Mouse (Mus musculus) adrenal gland, postnatal 36 days (tissue): ENCODE results near the gene Cotl1. TPM values are rescaled to one million over a fixed set of nuclear protein-coding genes. Genes with fewer than 3 reads are reported as not detected.

Experiments
- DNase-seq, 2 experiments: peaks; one replicate each; pipeline ENCODE4 v3.0.0; 2021; ENCODE audit warnings: mixed read lengths in 1 of 2
- total RNA-seq, 2 experiments: library from RNA; stranded (reverse); gene quantifications; 2 replicates each; pipeline ENCODE4 v1.2.3; 2021

The Cotl1 gene
- total RNA-seq, 2 experiments from 2014 or later: 44.4 to 51.3 TPM

DNA sequence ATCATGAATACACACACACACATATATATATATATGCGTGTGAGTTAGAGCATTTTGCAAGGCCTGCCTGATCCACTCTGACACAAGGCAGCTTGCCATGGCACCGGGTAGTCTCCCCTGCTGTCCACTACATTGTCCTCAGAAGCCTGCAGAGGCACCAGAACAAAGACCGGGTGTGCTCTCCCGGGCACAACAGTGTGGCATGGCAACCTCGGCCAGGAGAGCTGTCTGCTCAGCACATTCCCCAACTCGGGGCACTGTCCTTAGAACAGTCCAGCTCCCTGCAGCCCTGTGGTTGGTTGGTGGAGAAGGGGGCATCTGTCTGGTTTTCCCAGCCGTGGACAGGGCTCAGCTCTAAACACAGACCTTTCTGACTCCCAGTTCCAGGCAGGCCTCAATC, 21.0 kb downstream of the Cotl1 start:
- DNase-seq: no peak

DNA sequence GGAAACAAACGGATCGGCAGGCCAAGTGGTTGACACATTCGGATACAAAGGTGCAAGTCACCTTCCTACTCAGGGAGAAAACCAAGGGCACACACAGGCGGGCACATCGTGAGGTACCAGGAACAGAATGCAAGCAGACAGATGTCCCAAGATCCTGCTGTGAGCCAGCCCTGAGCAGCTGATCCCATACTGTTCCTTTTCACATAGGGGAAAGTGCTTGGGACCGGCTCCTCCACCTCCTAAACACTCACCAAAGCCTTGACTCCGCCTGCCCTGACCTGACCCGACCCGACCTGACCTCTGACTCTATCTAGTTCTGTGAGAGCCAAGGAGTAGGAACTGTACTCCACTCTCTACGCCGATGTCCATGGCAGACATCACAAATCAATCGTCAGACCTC, 22.9 kb downstream of the Cotl1 start:
- no peak for DNase-seq

DNA sequence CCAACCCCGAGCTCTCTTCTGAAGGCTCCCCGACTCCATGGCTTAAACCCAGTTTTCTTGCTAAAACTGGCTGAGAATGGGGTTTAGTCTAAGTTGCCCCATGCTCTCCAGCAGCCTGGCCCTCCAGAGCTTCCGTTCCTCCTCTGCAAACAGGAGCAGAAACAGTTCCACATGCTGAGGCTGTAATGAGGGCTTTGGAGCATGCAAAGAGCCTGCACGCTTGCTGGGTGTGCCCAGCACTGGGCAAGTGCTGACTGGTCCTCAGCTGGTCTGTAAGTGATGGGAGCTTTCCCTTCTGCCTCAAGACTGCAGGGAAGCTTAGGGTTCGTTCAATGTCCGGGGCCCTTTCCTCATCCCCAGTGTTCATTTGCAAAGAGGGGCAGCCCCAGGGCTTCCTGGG, 24.1 kb downstream of the Cotl1 start:
- no peak for DNase-seq

DNA sequence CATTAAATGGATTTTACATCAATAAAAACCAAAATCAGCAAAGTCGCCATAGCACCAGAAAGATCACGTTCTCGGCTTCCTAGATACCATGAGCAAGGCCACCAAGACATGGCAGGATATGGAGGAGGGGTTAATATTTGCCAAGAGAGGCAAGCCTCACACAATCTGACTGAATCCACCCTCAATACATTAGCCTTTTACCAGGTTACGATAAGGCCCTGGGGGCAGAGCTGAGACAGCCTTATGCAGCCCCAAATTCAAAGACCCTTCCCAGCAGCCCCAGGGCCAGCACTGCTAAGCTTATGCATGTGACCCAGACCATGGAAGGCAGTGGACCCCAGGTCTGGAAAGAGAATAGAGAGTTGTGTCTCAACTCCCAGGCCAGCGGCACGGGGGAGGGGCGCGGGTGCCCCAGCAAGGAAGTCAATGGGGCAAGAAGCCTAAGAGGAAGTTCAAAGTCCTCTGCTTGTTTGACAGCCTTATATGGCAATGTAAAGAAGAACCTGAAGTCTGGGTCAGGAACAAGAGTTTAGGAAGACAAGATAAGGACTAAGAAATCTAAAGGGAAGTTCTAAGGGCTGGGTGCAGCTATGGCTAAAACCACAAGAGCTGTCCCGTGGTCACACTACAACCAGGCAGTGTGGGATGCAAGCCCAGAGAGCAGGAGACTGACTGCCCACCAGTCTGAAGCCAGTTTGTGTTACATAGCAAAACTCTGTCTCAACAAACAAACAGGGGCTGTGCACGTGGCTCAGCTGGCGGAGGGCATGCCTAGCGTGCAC, 27.5 kb downstream of the Cotl1 start:
- peak in 1 of 2 experiments; percentile 59 for DNase-seq

DNA sequence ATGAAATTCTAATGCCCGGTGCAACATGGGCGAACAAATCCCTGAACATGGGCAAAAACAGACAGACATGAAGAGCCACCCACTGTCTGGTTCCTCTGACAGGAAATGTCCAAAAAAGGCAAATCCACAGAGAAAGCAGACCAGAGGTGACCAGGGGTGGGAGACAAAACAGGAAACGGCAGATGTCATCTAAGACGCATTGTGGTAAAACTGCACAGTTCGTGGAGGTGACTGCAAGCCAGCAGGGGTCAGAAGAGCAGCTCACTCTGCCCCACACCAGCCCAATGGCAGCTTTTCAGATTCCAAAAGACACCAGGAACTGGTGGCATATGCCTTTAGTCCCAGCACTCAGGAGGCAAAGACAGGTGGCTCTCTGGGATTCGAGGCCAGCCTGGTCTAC, 28.4 kb downstream of the Cotl1 start:
- DNase-seq: no peak

DNA sequence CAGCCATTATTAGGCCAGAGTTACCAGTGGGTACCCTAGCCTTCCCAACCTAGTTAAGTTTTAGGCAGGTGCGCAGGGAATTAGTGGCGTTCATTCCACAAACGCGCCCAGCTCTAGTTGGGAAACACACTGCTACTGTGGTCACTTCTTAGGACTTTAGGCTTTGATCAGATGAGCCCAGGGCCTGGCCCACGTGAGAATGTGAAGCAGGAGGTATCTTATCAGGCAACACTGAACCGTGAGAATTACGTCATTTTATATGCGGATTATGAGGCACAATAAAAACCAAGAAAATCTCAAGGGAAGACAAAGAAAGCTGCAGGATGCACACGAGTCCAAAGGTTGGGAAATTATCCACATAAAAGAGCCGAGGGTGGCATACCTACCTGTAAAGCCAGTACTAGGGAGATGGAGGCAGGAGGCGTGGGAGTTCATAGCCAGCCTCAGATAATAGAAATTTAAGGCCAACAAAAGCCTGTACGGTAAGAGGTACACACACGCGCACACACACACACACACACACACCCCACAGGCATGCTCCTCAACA, 29.3 kb downstream of the Cotl1 start:
- no peak for DNase-seq

DNA sequence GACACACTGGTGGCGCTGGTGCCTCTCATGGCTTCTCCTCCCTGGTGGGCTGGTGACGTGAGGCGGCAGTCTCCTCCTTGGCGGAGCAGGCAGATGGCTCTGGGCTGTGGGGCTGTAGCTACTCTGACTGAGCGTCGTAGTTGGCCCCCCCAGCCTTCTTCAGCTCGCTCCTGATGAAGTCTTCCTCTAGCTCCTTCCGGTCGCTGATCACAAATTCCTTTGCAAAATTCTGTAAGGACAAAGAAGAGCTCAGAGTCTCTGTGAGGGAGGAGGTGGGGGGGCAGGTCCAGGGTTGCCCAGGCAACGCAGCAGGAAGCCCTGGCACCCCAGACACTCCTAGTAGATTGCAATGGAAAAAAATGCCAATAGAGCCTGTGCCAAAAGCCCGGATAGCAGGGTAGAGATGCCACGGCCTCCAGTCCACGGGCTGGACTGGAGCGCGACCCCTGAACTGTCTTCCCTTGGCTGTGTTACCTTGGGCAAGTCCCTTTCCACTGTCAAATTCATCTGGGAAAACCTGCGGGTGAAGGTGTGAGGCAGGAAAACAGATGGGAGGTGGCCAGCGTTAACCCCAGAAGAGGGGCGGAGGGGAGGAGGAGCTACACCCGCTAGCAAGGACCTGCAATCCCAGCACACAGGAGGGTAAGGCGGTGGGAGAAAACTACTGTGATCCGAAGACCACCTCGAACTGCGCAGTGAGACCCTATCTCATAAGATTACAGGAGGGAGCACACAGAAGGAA, 30.0 kb downstream of the Cotl1 start:
- DNase-seq: no peak

DNA sequence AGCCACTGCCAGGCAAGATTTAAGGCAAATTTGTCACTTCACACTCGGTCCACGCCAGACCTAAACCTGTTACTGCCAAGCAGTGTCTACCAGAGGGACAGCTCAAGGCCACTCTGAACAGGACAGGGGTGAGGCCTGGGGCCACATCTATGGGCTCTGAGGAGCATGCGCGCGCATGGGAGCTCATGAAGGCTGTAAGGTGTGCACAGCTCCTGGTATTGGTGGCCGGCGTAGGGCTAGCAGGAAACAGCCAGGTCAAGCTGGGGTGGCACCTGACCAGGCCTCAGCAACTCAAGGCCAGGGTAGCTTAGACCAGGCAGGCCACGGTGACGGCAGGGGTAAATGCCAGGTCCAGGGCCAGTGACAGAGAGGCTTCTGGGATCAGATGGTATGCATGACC, 30.7 kb downstream of the Cotl1 start:
- DNase-seq: no peak

DNA sequence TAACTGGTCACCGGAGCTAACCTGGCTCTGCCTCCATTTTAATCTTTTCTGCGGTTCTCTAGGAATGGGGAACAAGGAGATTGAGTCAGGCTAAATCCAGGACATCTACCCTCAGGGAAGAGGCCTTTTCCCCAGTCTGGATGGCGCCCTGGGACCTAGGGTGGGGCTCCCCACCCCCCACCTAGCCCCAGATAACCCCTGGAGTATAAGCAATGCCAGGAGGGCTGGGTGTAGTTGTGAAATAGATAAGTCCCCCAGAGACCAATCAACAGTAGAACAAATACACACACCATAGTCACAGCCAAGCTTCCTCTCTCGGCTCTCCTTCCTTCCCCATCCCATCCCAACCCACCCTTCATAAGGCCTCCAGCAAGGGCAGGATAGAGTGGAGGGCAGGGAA, 32.7 kb downstream of the Cotl1 start:
- DNase-seq: no peak

DNA sequence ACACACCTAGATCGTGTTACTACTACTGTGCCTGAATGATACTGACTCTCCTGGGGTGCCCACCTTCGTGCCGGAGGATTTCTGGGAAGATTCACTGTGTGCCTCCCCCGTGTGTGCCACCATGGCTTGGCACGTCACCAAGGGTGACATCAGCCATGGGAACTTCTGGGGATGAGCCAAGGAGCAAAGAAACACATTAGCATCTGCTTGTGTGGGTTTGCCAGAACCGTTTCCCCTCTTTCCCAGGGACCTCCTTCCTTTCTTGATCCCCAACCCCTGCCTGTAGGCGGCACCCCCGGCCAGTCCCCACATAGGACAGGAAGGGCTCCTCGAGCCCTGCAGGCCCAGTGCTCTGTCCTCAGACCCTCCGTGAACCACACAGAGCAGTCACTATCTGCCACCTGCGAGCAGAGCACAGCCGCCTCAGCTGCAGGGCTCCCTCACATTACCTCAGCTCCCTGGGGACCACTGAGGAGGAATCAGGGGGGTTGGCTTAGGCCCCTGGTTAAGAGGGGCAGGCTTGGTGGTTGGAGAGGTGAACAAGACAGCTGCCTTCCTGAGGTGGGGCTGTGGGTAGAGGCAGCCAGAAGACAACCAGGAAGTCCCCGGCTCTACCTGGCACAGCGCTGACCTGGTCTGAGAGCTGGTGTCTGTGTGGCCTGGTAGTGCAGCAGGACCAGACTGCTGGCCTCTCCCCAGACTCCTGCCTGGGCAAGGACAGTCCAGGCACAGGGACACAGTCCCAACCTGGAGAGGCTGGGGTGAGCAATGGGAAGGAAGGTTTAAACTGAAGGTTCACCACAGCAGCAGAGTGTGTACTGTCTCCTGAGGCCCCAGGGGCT, 33.7 kb downstream of the Cotl1 start:
- peak; percentile 76 to 83 for DNase-seq

DNA sequence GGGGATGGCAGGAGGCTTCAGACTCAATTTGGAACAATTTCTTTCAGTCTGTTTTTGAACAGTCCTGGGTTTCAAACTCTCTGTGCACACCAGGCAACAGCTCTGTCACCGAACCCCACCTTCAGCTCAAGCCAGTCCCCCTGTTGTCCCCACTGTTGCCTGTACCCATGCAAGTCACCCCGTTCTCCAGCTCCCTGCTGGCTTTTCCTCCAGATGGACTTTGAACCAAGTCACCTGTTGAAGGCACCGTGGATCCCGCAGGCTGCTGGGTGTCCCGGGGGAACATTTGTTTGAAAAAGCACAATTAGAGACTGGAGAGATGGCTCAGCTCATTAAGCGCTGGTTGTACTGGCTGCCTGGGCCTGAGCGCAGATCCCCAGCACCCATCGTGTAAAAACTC, 35.1 kb downstream of the Cotl1 start:
- no peak for DNase-seq

DNA sequence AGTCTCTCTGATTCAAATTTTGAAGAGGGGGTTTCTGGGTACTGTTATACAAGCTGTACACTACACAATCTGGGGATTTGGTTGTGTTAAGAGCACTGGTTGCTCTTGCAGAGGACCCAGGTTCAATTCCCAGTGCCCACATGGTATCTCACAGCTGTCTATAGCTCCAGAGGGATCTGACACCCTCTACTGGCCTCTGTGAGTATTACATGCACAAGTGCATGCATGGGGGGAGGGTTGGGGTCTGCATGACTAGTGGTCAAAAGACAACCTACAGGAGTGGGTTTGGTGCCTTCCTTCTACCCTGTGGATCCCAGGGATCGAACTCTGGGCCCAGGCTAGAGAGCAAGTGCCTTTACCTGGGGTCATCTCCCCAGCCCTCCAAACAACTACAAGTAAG, 37.8 kb downstream of the Cotl1 start:
- no peak for DNase-seq

DNA sequence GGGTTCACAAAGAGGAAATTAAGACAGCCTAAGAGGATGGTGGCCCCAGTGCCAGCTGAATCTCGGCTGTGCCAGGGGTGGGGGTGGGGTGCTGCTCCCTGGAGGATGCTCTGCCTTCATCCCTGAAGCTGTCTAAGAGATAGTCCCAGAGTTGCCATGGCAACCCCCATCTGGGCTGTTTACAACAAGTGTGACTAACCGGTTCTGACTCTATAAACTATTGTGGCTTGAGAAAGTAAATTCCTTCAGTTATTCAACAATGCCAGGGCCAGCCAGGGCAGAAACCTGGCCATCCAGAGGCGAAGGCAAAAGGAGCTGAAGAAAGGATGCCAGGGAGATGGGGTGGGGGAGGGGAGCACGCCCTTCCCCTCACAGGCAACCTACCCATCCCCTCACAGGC, 39.2 kb downstream of the Cotl1 start:
- DNase-seq: no peak

DNA sequence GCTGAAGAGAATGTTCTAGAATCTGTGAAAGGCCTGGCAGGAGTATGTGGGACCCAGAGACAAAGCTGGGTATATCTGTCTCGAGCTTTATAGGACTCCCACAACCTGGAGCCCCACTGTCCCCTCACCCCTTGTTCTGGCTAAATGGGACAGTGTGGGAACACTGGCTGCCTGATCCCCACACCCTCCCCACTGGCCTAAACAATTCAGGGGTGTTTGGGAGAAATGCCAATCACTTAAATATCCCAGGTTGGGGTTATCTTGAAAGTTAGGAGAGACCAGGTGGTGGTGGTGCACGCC, 41.4 kb downstream of the Cotl1 start:
- no peak for DNase-seq

DNA sequence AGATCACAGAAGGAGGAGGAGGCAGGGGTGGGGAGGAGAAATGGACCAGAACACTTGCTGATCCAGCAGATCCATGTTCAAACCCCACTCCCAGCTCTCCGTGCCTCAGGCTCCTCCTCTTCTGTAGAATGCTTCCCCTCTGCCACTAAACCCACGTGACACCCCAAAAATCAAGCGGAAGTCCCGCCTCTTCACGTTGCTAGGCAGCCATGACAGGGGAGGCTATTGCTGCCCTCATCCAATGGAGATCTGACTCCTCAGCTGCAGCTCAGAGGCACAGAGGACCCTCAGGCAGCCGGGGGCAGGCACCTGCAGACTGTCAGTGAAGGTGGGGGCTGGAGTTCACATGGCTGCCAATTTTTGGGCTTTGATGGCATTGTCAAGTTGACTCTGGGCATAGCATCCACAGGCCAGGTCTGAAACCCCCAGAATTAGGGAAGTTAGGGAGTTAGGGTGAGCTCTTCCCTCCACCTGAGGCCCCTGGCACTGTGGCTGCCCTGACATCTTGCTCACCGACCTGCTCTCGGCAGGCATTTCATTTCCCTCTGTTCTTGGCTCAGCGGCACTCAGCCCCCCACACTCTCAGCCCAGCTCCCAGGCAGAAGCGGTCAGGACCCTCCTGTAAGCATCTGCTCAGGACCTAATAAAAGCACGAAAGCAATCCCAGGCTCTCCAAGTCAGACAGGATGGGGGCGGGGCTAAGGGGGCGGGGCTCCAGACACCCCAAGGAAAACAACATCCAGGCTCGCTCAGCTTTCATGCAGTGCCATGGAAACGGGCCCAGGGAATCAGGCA, 42.0 kb downstream of the Cotl1 start:
- peak; percentile 43 to 61 for DNase-seq

DNA sequence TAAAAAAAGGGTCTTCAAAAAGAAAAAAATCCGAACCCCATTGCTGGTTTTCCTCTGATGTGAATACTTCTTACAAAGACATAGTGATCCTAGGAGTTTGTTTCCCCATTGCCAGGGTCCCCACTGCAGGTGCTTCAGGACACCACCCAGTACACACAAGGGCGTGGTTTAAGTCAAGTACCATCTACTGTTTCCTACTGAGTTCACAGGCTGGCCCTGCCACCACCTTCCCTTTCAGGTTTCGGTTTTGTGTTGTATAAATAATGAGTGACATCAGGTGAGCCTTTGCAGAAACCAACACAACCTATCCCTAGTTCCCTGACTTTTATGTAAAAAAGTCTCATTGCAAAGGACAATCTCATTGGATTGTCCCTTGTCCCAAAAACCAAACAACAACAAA, 44.7 kb downstream of the Cotl1 start:
- DNase-seq: no peak

DNA sequence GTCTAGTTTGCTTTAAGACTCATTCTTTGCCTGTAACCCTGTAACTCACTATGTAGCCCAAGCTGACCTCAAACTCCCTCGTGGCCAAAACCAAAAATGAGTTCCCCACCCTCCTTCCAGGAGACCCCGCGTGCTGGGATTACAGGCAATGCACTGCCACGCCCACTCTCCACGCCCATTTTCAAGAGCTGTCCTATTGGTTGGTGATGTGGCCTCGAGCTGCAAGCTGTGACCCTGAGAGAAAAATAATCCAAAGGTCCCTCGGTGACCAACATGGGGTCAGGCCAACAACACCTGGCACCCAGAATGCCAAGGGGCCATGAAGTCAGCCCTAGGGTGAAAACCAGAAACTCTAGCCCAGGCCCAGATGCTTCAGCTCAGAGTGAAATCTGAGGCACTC, 45.7 kb downstream of the Cotl1 start:
- DNase-seq: no peak

DNA sequence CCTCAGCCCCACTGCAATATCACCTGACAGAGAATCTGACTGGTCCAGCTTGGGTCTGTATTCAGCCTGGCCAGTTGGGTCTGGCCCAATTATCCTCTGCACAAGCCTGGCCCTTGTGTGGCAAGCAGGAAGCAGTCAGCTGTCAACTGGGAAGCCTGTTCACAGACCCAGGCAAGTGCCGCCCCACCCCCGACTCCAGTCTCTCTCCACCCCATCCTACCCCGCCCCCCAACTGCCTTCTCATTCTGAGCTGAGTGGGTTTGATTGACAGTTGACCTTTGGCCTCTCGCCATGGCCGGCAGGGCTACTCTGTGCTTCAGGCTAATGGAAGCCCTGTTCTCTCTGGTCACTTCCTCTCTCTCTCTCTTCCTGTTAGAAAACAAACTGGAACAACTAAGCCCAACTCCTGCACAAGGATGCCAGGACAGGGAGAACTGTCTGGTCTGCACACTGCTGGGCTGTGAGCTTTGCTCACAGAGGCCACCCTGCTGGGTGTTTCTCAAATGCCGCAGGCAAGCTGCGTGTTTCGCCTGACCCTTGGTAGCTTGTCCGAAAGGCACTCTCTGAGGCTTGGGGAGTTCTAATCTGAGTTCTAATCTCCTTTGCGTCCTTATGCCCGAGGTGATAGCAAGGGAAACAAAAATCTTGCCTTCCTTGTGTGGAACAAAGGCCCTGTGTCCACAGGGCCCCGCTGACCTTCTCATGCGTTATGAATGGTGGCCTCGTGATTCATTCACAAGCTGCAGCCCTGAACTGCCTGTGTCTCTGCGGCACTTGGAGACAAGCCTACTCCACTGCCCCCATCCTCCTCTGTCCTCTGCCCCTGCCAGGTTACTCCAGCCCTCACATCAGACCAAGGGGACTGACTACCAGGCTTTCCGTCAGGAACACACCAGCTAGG, 48.3 kb downstream of the Cotl1 start:
- DNase-seq: peak; percentile 73 to 83

DNA sequence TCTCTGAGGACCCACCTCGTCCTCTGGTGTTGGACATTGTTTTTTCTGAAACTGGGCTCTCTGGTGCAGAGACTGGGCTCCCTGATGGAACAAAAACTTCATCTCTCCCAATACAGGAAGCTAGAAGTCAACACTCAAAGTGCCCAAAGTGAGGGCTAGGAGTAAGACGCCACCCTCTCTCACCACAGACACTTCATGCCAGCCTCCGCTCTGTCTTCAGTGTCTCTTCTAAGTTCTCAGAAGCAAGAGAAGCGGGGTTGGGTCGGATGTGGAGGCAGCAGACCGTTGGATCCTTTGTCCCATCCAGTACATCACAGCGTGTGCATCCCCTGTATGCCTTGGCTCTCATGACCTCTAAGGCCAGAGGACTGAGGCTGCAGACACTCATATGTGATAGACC, 50.8 kb downstream of the Cotl1 start:
- no peak for DNase-seq

DNA sequence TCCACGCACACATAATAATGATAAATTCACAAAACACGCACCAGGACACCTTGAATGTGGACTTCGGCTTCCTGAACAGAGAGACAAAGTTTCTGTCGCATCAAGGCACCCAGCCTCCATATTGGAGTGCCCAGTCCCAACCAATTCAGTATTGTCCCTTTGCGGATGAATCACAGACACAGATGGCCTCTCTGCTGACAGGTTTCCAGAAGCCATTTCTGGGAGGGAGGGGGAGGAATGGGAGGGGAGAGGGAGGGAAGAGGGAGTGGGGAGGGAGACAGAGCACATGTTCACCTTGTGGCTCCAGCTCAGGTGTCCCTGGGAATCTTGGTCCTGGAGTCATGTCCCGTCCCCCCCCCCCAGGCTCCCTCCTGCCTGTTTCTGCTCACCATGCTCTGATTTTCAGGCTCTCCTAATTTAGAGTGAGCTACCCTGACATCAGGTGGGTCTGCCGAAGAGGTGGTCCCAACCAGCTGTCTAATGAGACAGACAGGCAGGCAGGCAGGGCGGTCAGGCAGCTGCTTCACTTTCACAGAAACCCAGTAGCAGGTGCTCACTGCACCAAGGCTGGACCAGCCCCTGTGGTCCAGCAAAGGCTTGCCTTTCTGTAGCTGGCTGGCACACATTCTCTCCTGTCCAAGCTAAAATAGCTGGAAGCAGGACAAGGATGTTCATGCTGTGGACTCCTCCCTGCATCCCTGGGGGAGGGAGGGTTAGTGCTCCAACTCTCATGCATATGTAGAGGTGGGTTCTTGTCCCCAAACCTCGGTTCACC, 51.5 kb downstream of the Cotl1 start:
- no peak for DNase-seq
